Mouse (Mus musculus) thymus, adult 2 months (tissue): ENCODE results near the gene Fkbp10. TPM values are rescaled to one million over a fixed set of nuclear protein-coding genes. Genes with fewer than 3 reads are reported as not detected.

Experiments used
- DNase-seq: peaks from one replicate; pipeline ENCODE4 v3.0.0; 2021
- H3K27ac ChIP-seq: fragments of 200-500 bp; 2 replicates; pipeline ENCODE4 v1.5.1; 2012; ENCODE audit warnings: low read length, control low read depth; ENCODE audit not compliant: control insufficient read depth, insufficient read depth
- H3K27me3 ChIP-seq: fragments of 200-500 bp; 2 replicates; pipeline ENCODE4 v1.6.1; 2012; ENCODE audit warnings: mild to moderate bottlenecking, low read length, moderate library complexity, mixed read lengths; ENCODE audit not compliant: control insufficient read depth, insufficient read depth
- H3K36me3 ChIP-seq: fragments of 200-500 bp; 2 replicates; pipeline ENCODE4 v1.6.1; 2012; ENCODE audit warnings: mild to moderate bottlenecking, low read length, moderate library complexity; ENCODE audit not compliant: control insufficient read depth, insufficient read depth
- H3K4me1 ChIP-seq: fragments of 200-500 bp; replicated peaks from 2 replicates; pipeline ENCODE4 v1.6.1; 2012; ENCODE audit warnings: low read length; ENCODE audit not compliant: control insufficient read depth, insufficient read depth
- H3K4me3 ChIP-seq: fragments of 200-500 bp; 2 replicates; pipeline ENCODE4 v1.5.1; 2012; ENCODE audit warnings: mild to moderate bottlenecking, low read length, control low read depth, moderate library complexity; ENCODE audit not compliant: control insufficient read depth, insufficient read depth
- CTCF ChIP-seq: fragments of 200-500 bp; IDR thresholded peaks from 2 replicates; pipeline ENCODE4 v1.5.1; 2012; ENCODE audit warnings: mild to moderate bottlenecking, control low read depth, low read length, moderate library complexity, borderline replicate concordance; ENCODE audit not compliant: control insufficient read depth, poor library complexity, insufficient read depth; ENCODE audit errors: extremely low read depth
- POLR2A ChIP-seq: fragments of 200-500 bp; IDR thresholded peaks from 2 replicates; pipeline ENCODE4 v1.6.1; 2012; ENCODE audit warnings: mild to moderate bottlenecking, low read length, control low read depth, moderate library complexity; ENCODE audit not compliant: control insufficient read depth, poor library complexity, insufficient read depth; ENCODE audit errors: extremely low read depth
- WGBS: fragments of 180-500 bp; shearing (Covaris S2); methylation state at CpG from one replicate; pipeline ENCODE4 v1.1.7; 2018; 5-methylcytosine and 5-hydroxymethylcytosine counted together
- polyA plus RNA-seq: library from polyadenylated mRNA; depleted of rRNA; stranded (reverse); fragments of >200 nt; gene quantifications from 2 replicates; pipeline ENCODE4 v1.2.3, GENCODE M21; 2012

Fkbp10 gene
- polyA plus RNA-seq, 1 experiment: 9.5 TPM

GRCm38 (mm10) chr11:100397600-100398389, 17.7 kb upstream of the Fkbp10 start, which contains the start of gene Jup:
Jup (minus strand) TSS chr11:100397763.
- Histone ChIP-seq H3K4me3 (peak within 1 kb of the TSS; percentile 60), H3K27me3 (no peaks in the 10 kb centered on the region), H3K4me1 (peaks cover 61% of the 10 kb centered on the region), H3K36me3 (no peaks in the 10 kb centered on the region), H3K27ac (peak within 1 kb of the TSS; percentile 32)
- 0 out of 2 replicates have a peak, but pooled peaks have one; percentile 6 for TF ChIP-seq CTCF
- TF ChIP-seq POLR2A: peak; percentile 71; the same call in 1 of the 2 replicates
- peak; percentile 94 for DNase-seq
- WGBS: 8% methylated on average over 37 of the region's 37 CpGs

- H3K27me3 ChIP-seq: no peaks in the 10 kb centered on the region
- no peak overlapping the region for H3K27ac ChIP-seq
- no peak overlapping the region for H3K4me3 ChIP-seq
- peaks cover 57% of the 10 kb centered on the region for H3K4me1 ChIP-seq
- WGBS: 90% methylated on average over 7 of the region's 7 CpGs
- no peak for DNase-seq
- no peak for TF ChIP-seq POLR2A
- no peak for TF ChIP-seq CTCF
- H3K36me3 ChIP-seq: no peaks in the 10 kb centered on the region
Measured at GRCm38 (mm10) chr11:100398517-100398916, 17.0 kb upstream of the Fkbp10 start.

DNA sequence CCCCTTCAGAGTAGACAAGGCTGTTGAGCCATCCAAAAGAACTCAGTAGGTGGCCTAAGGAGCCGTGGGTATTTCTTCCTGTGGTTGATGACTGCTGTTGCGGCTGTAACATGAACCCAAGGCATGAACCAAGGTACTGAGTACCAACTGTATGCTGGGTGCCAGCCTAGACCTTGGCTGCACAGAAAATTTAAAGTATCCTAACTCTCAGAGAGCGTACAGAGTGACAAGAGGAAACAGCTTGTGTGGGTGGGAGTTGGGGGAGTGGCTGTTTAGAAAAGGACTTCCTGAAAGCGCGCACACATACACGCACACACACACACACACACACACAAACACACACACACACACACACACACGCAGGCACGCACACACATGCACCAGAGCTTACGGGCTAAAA, 16.2 kb upstream of the Fkbp10 start:
- DNase-seq: peak; percentile 59
- Histone ChIP-seq H3K27ac (peak overlapping the region; percentile 89), H3K4me3 (no peak overlapping the region), H3K4me1 (peaks cover 52% of the 10 kb centered on the region), H3K36me3 (no peaks in the 10 kb centered on the region), H3K27me3 (no peaks in the 10 kb centered on the region)
- 24% methylated on average over 9 of the region's 9 CpGs for WGBS
- TF ChIP-seq CTCF: no peak
- TF ChIP-seq POLR2A: no peak

DNA sequence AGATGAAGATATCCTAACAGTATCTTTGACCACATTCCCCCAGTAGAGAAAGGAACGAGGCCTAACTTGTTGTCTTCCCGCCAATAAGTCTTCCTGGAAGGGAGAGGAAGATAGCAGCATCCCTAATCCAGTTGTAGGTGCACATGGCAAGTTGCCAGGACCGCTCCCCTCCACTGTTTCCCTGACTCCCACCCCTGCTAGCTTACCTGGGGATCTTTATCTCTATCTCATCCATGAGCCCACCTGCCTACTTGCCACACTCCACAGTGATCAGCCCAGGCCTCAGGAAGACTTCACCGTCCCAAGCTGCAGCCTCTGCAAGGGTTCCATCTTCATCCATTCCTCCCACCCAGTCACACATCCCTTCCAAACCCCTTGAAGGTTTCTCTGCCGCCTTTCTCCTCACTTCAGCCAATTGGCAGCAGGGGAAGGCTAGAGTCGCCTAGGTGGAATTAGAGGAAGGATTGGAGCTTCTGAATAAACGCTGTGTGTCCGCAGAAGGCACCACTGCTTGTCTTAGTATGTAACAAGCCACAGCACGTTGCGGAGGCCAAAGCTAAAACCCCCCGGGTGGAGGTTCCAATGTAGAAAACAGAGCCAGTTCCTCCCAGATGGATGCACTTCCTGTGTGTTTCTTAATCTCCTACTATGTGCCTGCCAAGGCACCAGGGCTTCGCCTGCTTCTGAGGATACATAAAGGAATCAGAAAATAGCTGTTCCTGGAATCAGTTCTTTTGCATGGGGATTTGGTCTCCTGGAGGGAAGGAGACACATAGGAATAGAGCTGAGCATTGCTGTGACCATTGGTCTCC, 15.6 kb upstream of the Fkbp10 start:
- no peak for DNase-seq
- no peaks in the 10 kb centered on the region for H3K27me3 ChIP-seq
- H3K4me1 ChIP-seq: peaks cover 47% of the 10 kb centered on the region
- TF ChIP-seq CTCF (no peak), POLR2A (no peak)
- no peaks in the 10 kb centered on the region for H3K36me3 ChIP-seq
- peak overlapping the region; percentile 20; the same call in 1 of the 2 replicates for H3K27ac ChIP-seq
- WGBS: 87% methylated on average over 12 of the region's 12 CpGs
- no peak overlapping the region for H3K4me3 ChIP-seq

GRCm38 (mm10) chr11:100400842-100401241, 14.7 kb upstream of the Fkbp10 start:
- Histone ChIP-seq H3K27ac (no peak overlapping the region), H3K4me1 (peaks cover 40% of the 10 kb centered on the region), H3K27me3 (no peaks in the 10 kb centered on the region), H3K4me3 (no peak overlapping the region), H3K36me3 (no peaks in the 10 kb centered on the region)
- DNase-seq: no peak
- WGBS: 82% methylated on average over 6 of the region's 6 CpGs
- no peak for TF ChIP-seq POLR2A
- TF ChIP-seq CTCF: no peak

DNA sequence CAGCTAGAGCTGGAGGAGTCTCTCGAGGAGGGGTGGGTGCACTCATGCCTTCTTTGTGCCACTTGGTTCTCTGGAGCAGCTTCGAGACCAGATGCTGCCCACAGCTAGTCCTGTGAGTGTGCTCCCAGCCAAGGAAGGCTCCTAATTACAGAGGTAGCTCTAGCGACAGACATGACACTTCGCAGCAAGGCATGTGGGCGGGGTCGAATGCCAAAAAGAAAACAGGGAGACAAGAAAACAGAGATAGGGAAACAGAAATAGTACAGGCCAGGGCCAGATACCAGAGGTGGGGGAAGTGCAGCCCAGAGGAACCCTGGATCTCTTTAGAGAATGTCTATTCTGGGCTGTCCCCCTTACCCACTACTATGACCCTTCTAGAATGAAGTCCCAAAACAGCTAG, 13.3 kb upstream of the Fkbp10 start:
- TF ChIP-seq CTCF (no peak), POLR2A (no peak)
- DNase-seq: no peak
- no peaks in the 10 kb centered on the region for H3K27me3 ChIP-seq
- H3K4me1 ChIP-seq: peaks cover 41% of the 10 kb centered on the region
- no peaks in the 10 kb centered on the region for H3K36me3 ChIP-seq
- 88% methylated on average over 6 of the region's 6 CpGs for whole genome bisulfite sequencing
- H3K4me3 ChIP-seq: no peak overlapping the region
- no peak overlapping the region for H3K27ac ChIP-seq
